Mouse (Mus musculus) olfactory bulb, adult 2 months (tissue): ENCODE measurements around the gene Inpp5b.

Source experiments
- CTCF ChIP-seq: fragments of 200-500 bp; IDR thresholded peaks from 2 replicates; pipeline ENCODE4 v1.5.1; 2012; ENCODE audit warnings: low read depth, mild to moderate bottlenecking, low read length, moderate library complexity; ENCODE audit not compliant: insufficient read depth
- POLR2A ChIP-seq: fragments of 200-500 bp; IDR thresholded peaks from 2 replicates; pipeline ENCODE4 v1.6.1; 2012; ENCODE audit warnings: mild to moderate bottlenecking, low read depth, low read length, moderate library complexity; ENCODE audit not compliant: insufficient read depth

DNA sequence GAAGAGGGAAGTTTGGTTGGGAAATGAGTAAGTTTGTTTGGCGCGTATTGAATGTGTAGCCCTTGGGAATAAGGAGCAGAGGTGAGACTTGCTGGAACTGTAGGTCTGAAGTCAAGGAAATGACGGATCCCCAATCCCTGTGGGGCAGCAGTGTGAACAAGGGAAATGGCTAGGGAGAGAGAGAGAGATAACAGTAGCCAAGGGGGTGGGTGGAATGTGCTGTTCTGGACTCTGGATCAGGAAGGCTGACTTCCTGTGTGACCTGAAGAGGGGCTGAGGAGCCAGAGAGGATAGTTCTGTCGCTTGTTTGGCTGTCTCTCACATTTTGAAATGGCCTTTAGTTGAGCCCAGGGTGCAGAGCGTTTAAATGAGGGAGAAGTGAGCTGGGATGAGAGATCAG lies 66.9 kb downstream of the Inpp5b start:
- TF ChIP-seq CTCF (no peak), POLR2A (no peak)
